Mouse (Mus musculus) liver, embryonic 12.5 days (tissue): ENCODE measurements around the gene Lama1. TPM values are rescaled to one million over a fixed set of nuclear protein-coding genes. Genes with fewer than 3 reads are reported as not detected.
A peak's percentile ranks its signal among the peaks of the same experiment; 100 is the strongest.
"Not testable (repeated sequence)": the region's sequence is repeated elsewhere in the genome, so short reads cannot be mapped to it uniquely, and the experiment has no call there.

Experiments used
- ATAC-seq: fragments of 200-750 bp; cut with Nextera tagmentation; 2 replicates; pipeline ENCODE4 v1.8.0; 2017; ENCODE audit warnings: moderate number of reproducible peaks, mild to moderate bottlenecking, moderate library complexity
- H3K27ac ChIP-seq: fragments of 300-500 bp; sonication (generic); 2 replicates; pipeline ENCODE4 v1.5.1; 2016; ENCODE audit warnings: mild to moderate bottlenecking
- H3K27me3 ChIP-seq: fragments of 300-500 bp; sonication (generic); replicated peaks from 2 replicates; pipeline ENCODE4 v1.6.1; 2016; ENCODE audit warnings: mild to moderate bottlenecking, moderate library complexity
- H3K36me3 ChIP-seq: fragments of 300-500 bp; sonication (generic); 2 replicates; pipeline ENCODE4 v1.6.1; 2016; ENCODE audit warnings: mild to moderate bottlenecking, moderate library complexity
- H3K4me1 ChIP-seq: fragments of 300-500 bp; sonication (generic); 2 replicates; pipeline ENCODE4 v1.6.1; 2016
- H3K4me2 ChIP-seq: fragments of 300-500 bp; sonication (generic); 2 replicates; pipeline ENCODE4 v1.6.1; 2016; ENCODE audit warnings: mild to moderate bottlenecking, moderate library complexity
- H3K4me3 ChIP-seq: fragments of 300-500 bp; sonication (generic); 2 replicates; pipeline ENCODE4 v1.5.1; 2016; ENCODE audit warnings: mild to moderate bottlenecking, moderate library complexity
- H3K9ac ChIP-seq: fragments of 300-500 bp; sonication (generic); 2 replicates; pipeline ENCODE4 v1.6.1; 2016; ENCODE audit warnings: mild to moderate bottlenecking, moderate library complexity
- H3K9me3 ChIP-seq: fragments of 300-500 bp; sonication (generic); replicated peaks from 2 replicates; pipeline ENCODE4 v1.6.1; 2016; ENCODE audit warnings: mild to moderate bottlenecking, moderate library complexity
- WGBS: fragments of 180-500 bp; shearing (Covaris S2); methylation state at CpG from one replicate; pipeline ENCODE4 v1.1.7; 2016; ENCODE audit not compliant: insufficient replicate concordance; 5-methylcytosine and 5-hydroxymethylcytosine counted together
- polyA plus RNA-seq: library from polyadenylated mRNA; unstranded; fragments of >200 nt; fragmentation: Nextera tagmentation; extraction: Ambion mirVana; gene quantifications from 2 replicates; pipeline ENCODE4 v1.2.1, GENCODE M21; 2016

The Lama1 gene
- polyA plus RNA-seq, 1 experiment from 2014 or later, result 2.2 TPM

DNA sequence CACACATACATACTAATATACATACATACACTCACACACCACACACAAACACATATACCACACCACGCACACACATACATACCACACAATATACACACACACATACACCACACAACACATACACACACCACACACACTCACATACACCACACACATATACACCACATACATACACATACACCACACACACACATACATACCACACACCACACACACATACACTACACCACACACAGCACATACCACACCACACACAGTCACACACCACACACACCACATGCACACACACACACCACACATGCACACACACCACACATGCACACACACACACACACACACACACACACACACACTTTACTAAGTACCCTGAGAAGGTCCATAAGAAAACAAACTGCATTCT, 25.5 kb downstream of the Lama1 start:
- no peak overlapping the region for H3K27ac ChIP-seq

DNA sequence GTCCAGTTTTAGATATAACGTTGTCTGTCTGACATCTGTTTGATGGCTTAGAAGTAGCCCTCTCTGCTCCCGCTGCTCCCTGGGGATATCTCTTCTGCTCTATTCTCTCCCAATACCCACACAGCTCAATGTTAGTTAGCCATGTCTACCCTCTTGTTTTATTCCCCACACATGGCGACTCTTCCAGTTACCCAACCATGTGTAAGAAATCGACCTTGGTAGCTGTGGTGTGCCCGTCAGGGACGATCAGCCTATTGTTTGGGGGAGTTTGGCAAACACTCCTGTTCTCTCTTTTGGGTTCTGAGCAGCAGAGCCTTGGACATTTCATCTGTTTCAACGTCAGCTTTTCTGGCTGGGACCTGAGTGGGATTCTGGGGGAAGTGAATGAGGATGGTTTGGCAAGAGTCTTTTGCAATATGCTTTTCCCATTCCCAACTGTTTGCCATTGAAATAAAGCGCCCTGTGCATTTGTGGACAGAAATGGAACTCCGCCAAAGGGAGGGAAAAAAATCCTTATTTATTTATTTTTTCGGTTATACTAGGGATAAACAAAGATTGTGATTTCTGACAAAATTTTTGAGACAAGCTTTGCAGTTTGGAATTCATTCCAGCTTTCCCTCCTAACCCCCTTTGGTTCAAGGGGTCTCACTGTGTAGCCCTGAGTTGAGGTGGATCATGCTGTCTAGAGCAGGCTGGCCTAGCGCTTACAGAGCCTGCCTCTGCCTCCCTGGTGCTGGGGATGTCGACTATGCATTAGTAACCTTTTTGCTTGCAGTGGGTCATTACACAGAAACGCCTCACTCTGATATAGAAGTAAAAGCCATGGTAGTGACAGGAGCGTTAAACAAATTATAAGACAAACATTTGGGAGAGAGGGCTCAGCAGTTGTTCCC, 26.4 kb downstream of the Lama1 start:
- H3K9ac ChIP-seq, result no peak overlapping the region
- no peaks in the 10 kb centered on the region for H3K27me3 ChIP-seq
- no peak for ATAC-seq
- 65% methylated on average over 14 of the region's 14 CpGs for WGBS
- H3K36me3 ChIP-seq, result no peaks in the 10 kb centered on the region
- no peak overlapping the region for H3K4me2 ChIP-seq
- no peaks in the 10 kb centered on the region for H3K9me3 ChIP-seq
- H3K27ac ChIP-seq, result no peak overlapping the region
- H3K4me3 ChIP-seq, result no peak overlapping the region
- no peaks in the 10 kb centered on the region for H3K4me1 ChIP-seq

More for the DNA sequence above, 25.5 kb downstream of the Lama1 start:
- Histone ChIP-seq H3K36me3 (no peaks in the 10 kb centered on the region), H3K9me3 (no peaks in the 10 kb centered on the region), H3K9ac (no peak overlapping the region), H3K4me1 (no peaks in the 10 kb centered on the region), H3K27me3 (no peaks in the 10 kb centered on the region), H3K4me3 (no peak overlapping the region), H3K4me2 (no peak overlapping the region)
- 55% methylated on average over 1 of the region's 1 CpGs for WGBS
- no peak for ATAC-seq

DNA sequence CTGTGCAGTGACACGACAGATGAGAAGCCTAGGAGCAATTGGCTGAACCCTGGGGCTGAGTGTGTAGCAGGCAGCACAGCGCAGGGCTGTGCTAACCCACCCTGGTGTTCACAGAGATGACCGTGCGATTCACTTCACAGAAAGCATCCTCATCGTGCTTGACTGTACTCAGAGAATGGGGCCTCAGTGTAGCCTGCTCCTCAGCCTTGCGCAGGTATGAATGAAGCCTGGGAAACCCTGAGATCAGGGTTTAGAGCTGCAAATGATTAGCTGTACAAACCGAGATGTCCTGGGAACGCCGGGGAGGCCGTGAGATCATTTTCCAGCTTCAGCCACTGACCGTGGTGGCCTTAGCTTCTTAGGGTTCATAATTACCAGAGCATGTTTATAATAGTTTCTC, 29.5 kb downstream of the Lama1 start:
- Histone ChIP-seq H3K27ac (no peak overlapping the region), H3K9me3 (no peaks in the 10 kb centered on the region), H3K27me3 (no peaks in the 10 kb centered on the region), H3K4me2 (no peak overlapping the region), H3K4me1 (no peaks in the 10 kb centered on the region), H3K4me3 (no peak overlapping the region), H3K9ac (no peak overlapping the region), H3K36me3 (no peaks in the 10 kb centered on the region)
- 79% methylated on average over 11 of the region's 11 CpGs for WGBS
- ATAC-seq, result no peak

DNA sequence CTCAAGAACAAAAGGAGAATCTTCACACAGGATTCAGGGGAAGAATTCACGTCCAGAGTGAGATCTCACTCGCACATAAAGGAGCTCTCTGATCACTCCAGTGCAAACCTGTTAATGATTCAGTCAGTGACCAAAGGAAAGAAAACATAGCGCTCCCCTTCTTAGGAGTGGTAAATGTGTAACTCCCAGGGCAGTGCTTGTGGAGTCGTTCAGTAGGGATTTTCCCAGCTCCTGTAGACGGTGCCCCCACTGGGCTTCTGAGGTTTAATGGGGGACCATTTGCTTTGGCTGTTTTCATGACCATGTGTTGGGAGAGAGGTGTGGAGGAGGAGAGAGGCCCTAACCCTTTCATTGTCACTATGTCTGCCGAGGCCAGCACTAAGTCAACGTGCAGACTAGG, 31.7 kb downstream of the Lama1 start:
- Histone ChIP-seq H3K36me3 (no peaks in the 10 kb centered on the region), H3K9me3 (no peaks in the 10 kb centered on the region), H3K4me1 (no peaks in the 10 kb centered on the region), H3K9ac (no peak overlapping the region), H3K4me3 (no peak overlapping the region), H3K4me2 (no peak overlapping the region), H3K27ac (no peak overlapping the region), H3K27me3 (no peaks in the 10 kb centered on the region)
- 0 out of 2 replicates have a peak, but pooled peaks have one; percentile 30 for ATAC-seq
- whole genome bisulfite sequencing, result 53% methylated on average over 7 of the region's 7 CpGs

DNA sequence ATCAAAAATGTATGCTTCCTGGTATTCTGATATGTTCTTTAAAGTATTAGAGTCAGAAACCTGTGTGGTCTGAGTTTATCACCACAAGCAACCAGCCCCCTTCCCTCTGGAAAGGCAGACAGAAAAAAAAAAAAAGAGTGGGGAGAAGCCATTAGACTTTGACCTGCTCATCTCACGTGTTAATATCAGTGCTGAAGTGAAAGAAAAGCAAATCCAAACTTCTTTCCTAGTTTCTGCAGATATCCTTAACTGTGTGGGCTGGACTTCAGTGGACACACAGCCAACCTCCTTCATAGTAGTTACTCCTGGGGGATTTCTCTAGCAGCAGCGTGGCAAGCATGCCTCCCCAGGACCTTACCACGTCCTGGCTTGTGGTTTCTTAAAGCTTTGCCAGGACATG, 34.0 kb downstream of the Lama1 start:
- no peak for ATAC-seq
- no peak overlapping the region for H3K4me3 ChIP-seq

DNA sequence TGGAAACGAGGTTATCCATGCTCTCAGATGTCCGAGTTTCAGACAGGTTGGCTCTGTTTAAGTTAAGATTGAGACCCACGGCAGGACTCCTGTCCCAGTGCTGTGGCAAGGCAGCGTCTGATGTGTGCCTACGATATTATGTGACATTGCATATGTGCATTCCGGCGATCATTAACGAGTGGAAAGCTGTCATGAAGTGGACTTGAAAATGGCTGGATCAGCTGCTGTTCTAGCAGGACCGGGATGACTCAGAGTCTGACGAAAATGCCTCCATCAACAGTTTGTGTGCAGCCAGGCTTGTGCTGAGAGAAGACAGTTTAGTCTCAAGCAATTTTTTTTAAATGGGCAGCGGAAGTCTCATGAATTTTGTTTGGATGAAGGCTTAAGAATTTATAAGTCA, 34.9 kb downstream of the Lama1 start:
- Histone ChIP-seq H3K9me3 (no peaks in the 10 kb centered on the region), H3K9ac (no peak overlapping the region), H3K4me3 (no peak overlapping the region), H3K36me3 (no peaks in the 10 kb centered on the region), H3K4me1 (no peaks in the 10 kb centered on the region), H3K27me3 (no peaks in the 10 kb centered on the region), H3K27ac (no peak overlapping the region), H3K4me2 (no peak overlapping the region)
- no peak for ATAC-seq
- WGBS, result 74% methylated on average over 11 of the region's 11 CpGs

More for the DNA sequence above, 34.0 kb downstream of the Lama1 start:
- Histone ChIP-seq H3K4me1 (no peaks in the 10 kb centered on the region), H3K27me3 (no peaks in the 10 kb centered on the region), H3K4me2 (no peak overlapping the region), H3K9me3 (no peaks in the 10 kb centered on the region), H3K27ac (no peak overlapping the region; the same call in 1 of the 2 replicates), H3K36me3 (no peaks in the 10 kb centered on the region), H3K9ac (no peak overlapping the region)
- 20% methylated on average over 3 of the region's 3 CpGs for WGBS

DNA sequence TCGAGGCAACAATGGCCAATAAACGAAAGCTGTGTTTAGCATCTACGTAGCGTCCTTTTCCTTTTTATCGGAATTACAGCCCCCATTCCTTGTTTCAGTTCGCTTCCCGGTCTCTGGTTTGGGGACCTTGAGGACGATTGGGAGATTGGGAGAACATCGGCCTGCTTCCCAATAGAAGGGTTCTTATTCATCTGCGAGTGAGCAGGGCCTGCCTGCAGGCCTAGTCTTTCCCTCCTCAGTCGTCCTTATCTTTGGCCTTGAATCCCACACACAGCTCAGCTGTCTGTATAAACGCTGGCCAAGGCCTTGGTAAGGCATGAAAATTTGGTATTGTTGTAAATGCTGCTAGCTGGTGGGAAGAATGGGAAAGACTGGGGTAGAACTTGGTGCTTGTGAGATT, 36.5 kb downstream of the Lama1 start:
- Histone ChIP-seq H3K9ac (no peak overlapping the region), H3K27me3 (no peaks in the 10 kb centered on the region), H3K9me3 (no peaks in the 10 kb centered on the region), H3K36me3 (no peaks in the 10 kb centered on the region), H3K4me1 (no peaks in the 10 kb centered on the region), H3K27ac (no peak overlapping the region), H3K4me2 (no peak overlapping the region), H3K4me3 (no peak overlapping the region)
- ATAC-seq, result no peak
- whole genome bisulfite sequencing, result 48% methylated on average over 12 of the region's 12 CpGs

DNA sequence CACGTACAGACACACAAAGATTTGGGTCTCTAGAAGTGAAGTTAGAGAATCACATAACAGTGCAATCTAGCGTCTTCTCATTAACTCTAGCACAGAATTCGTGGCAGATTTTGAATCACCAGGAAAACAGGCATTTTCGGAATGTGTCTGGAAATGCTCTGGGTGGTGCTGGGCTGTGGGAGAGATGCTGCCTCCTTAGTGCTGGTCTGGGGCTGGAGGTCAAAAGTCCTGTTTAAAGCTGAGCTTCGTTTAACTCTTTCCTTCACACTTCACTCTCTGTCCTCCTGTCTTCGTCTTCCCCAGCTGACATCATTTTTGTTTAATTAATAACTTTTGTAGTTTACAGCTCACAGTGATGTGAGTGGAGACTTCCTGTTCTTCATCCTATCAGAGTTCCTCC, 38.7 kb downstream of the Lama1 start:
- WGBS, result 54% methylated on average over 6 of the region's 6 CpGs
- ATAC-seq, result no peak
- H3K27me3 ChIP-seq, result no peaks in the 10 kb centered on the region
- no peak overlapping the region for H3K4me2 ChIP-seq
- H3K4me1 ChIP-seq, result no peaks in the 10 kb centered on the region
- H3K9ac ChIP-seq, result no peak overlapping the region
- H3K27ac ChIP-seq, result no peak overlapping the region
- H3K9me3 ChIP-seq, result no peaks in the 10 kb centered on the region
- no peaks in the 10 kb centered on the region for H3K36me3 ChIP-seq
- H3K4me3 ChIP-seq, result no peak overlapping the region

DNA sequence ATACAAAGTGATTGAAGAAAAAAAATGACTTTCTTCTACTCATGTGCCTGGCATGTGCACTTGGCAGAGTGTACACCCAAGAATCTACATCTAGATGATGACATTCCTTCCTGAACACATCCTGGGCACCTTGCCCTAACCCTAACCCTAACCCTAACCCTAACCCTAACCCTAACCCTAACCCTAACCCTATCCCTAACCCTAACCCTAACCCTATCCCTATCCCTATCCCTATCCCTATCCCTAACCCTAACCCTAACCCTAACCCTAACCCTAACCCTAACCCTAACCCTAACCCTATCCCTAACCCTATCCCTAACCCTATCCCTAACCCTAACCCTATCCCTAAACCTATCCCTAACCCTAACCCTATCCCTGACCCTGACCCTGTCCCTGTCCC, 44.2 kb downstream of the Lama1 start:
- not testable (repeated sequence) for H3K27ac ChIP-seq, H3K36me3 ChIP-seq, ATAC-seq, H3K9me3 ChIP-seq, H3K9ac ChIP-seq, H3K27me3 ChIP-seq, H3K4me3 ChIP-seq, H3K4me2 ChIP-seq, H3K4me1 ChIP-seq

DNA sequence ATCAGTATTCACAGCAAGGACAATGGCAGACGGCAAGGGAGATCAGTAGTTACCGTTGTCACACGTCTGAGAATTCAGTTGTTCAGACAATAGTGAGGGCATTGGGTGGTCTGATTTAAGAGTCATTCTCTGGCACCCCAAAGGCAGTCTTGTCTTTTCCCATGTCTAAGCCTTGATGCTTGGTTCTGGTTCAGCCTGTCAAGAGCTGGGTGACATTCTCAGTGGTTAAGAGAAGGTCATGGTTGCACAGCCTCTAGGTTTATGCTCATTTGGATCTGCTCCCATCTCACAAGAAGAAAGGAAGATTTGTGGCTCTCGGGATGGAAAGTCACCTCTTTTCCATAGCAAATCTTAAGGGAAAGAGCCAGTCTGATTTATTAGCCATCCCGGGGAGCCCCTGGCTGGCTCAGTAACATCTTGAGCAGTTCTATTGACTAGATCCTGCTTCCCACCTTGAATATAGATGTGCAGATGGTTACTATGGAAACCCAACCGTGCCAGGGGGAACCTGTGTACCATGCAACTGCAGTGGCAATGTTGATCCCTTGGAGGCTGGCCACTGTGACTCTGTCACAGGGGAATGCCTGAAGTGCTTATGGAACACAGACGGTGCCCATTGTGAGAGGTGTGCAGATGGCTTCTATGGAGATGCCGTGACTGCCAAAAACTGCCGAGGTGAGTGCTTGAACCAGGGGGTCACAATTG, 67.3 kb downstream of the Lama1 start:
- Histone ChIP-seq H3K4me3 (no peak overlapping the region), H3K4me1 (no peaks in the 10 kb centered on the region), H3K36me3 (no peaks in the 10 kb centered on the region), H3K9ac (no peak overlapping the region), H3K27ac (no peak overlapping the region), H3K9me3 (no peaks in the 10 kb centered on the region), H3K4me2 (no peak overlapping the region), H3K27me3 (no peaks in the 10 kb centered on the region)
- WGBS, result 79% methylated on average over 9 of the region's 9 CpGs
- no peak for ATAC-seq

DNA sequence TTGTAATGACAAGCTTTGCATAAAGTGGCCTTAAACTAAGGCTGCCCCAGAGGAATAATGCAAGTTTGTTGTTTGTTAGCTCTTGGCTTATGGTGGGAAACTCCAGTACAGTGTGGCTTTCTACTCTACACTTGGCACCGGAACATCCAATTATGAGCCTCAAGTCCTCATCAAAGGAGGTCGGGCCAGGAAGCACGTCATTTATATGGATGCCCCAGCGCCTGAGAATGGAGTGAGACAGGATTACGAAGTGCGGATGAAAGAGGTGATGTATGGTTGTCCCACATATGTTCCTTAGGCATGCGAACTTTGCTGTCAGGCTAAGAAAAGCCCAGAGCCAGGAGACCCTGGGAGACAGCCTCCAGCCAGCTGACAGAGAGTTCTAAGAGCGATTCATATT, 76.5 kb downstream of the Lama1 start:
- ATAC-seq, result no peak
- no peak overlapping the region for H3K4me3 ChIP-seq
- H3K9ac ChIP-seq, result no peak overlapping the region
- no peak overlapping the region for H3K4me2 ChIP-seq
- H3K4me1 ChIP-seq, result no peaks in the 10 kb centered on the region
- H3K9me3 ChIP-seq, result no peaks in the 10 kb centered on the region
- 75% methylated on average over 8 of the region's 8 CpGs for WGBS
- no peak overlapping the region for H3K27ac ChIP-seq
- H3K36me3 ChIP-seq, result no peaks in the 10 kb centered on the region
- H3K27me3 ChIP-seq, result no peaks in the 10 kb centered on the region

DNA sequence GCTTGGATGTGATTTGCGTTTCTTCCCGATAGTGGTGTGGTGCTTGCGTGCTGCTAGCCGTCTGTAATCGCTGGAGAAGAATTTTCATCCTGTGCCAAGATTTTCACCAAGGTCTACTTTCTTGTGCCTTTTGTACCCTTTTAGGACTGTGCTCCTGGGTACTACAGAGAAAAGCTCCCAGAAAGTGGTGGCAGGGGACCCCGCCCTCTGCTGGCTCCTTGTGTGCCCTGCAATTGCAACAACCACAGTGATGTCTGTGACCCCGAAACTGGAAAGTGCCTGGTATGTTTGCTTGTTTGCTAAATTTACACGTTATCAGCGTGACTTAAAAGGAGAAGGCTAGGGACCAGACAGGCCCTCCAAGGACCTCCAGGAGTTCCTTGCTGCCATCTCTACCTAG, 79.7 kb downstream of the Lama1 start:
- H3K36me3 ChIP-seq, result no peaks in the 10 kb centered on the region
- no peak overlapping the region for H3K4me2 ChIP-seq
- no peaks in the 10 kb centered on the region for H3K4me1 ChIP-seq
- 53% methylated on average over 9 of the region's 9 CpGs for WGBS
- no peak overlapping the region for H3K27ac ChIP-seq
- ATAC-seq, result no peak
- no peak overlapping the region for H3K9ac ChIP-seq
- H3K27me3 ChIP-seq, result no peaks in the 10 kb centered on the region
- H3K9me3 ChIP-seq, result no peaks in the 10 kb centered on the region
- H3K4me3 ChIP-seq, result no peak overlapping the region
